Mouse (Mus musculus) layer of hippocampus, postnatal 10 days (tissue): Measurements from ENCODE around the gene Zfp952. TPM values are rescaled to one million over a fixed set of nuclear protein-coding genes. Genes with fewer than 3 reads are reported as not detected.

Source experiments
- total RNA-seq, 2 experiments: library from RNA; stranded (reverse); gene quantifications; 2 replicates each; pipeline ENCODE4 v1.2.3; 2021

Gene Zfp952
- total RNA-seq, 2 experiments from 2014 or later, result 15.9 to 16.5 TPM

Other genes starting within 250 kb of the Zfp952 start
- gene Zfp871, start 204.8 kb upstream of the Zfp952 start, total RNA-seq, result 10 to 100 TPM; 74.7 to 79.8 TPM
- 10 to 100 TPM; 10.3 to 11.2 TPM for gene Zfp811, start 183.2 kb upstream of the Zfp952 start, total RNA-seq
- gene Zfp799, start 162.9 kb upstream of the Zfp952 start, total RNA-seq, result 10 to 100 TPM; 23.7 to 27.0 TPM
- gene Zfp870, start 101.5 kb upstream of the Zfp952 start, total RNA-seq, result 10 to 100 TPM in 1 of 2 experiments, 1 to 10 TPM in 1; 9.7 to 10.4 TPM
- 1 to 10 TPM; 2.7 to 4.3 TPM for gene Cyp4f14, start 75.8 kb upstream of the Zfp952 start, total RNA-seq
- 10 to 100 TPM; 16.4 to 19.2 TPM for gene Cyp4f13, start 45.7 kb upstream of the Zfp952 start, total RNA-seq
- 1 to 10 TPM; 5.3 to 5.4 TPM for gene Zfp472, start 27.3 kb upstream of the Zfp952 start, total RNA-seq
- 10 to 100 TPM; 17.9 to 22.3 TPM for gene Zfp763, start 40.3 kb downstream of the Zfp952 start, total RNA-seq
- not detected for gene 4921501E09Rik, start 74.9 kb downstream of the Zfp952 start, total RNA-seq
- 10 to 100 TPM; 20.6 to 21.5 TPM for gene Zfp563, start 96.2 kb downstream of the Zfp952 start, total RNA-seq
- 1 to 10 TPM; 1.0 to 1.2 TPM for gene Morc2b, start 146.6 kb downstream of the Zfp952 start, total RNA-seq
- gene Olfr55, start 175.3 kb downstream of the Zfp952 start, total RNA-seq, result not detected
- gene Olfr239, start 198.2 kb downstream of the Zfp952 start, total RNA-seq, result not detected
- gene Olfr1564, start 228.6 kb downstream of the Zfp952 start, total RNA-seq, result under 1 TPM; 0.42 to 0.59 TPM